Mouse (Mus musculus): ENCODE results near the gene Znhit2.
A peak's percentile ranks its signal among the peaks of the same experiment; 100 is the strongest.

DNA sequence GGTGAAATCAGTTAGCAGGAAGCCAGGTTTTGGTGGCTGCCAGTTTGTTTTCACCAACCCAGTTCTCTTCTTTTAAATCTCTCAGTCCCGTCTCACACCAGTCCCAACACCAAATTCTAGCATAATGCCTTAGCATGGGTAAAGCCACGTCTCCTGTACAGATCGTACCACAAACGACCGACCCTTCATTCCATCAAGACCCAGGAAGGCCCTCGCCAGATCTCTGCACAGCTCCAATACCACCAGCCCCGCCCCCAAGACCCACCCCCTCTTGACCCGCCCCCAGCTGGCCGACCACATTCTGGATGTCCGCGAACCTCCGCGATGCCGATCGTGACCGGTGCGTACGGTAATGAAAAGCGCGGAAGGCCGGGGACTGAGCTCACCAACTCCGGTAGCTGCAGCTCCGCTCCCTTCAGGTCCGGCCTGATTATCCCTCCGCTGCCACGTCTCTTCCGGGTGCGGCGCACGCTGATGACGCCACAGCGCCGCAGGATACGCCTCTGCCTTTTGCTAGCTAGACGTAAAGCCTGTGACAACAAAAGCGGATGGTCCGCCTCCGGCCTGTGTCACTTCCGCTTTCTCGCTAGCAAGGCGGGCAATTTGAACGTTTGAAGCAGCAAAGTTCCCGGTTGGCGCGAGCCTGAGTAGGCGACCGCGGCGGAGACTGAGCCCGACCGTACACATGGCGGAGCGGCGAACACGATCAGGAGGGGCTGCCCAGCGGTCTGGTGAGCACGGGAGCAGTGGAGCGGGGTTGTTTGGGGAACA lies 23.7 kb downstream of the Znhit2 start, which contains the start of the genes Zfpl1 and Cdca5:
- TF ChIP-seq CTCF (IDR thresholded peaks at IDR 0.05 in 2 of 3, conservative IDR thresholded peaks at IDR 0.05 in 1 of 3; ENCODE audit: control insufficient read depth in 1 of 3, insufficient read depth in 1 of 3, low read depth in 2 of 3, low read length in 3 of 3, poor library complexity in 1 of 3, severe bottlenecking in 1 of 3) = no peak
- TF ChIP-seq POLR2A (IDR thresholded peaks at IDR 0.05; ENCODE audit: control insufficient read depth in 1 of 2, insufficient read depth in 1 of 2, low read depth in 1 of 2, low read length in 2 of 2, poor library complexity in 1 of 2) = peak; percentile 74 to 83; a peak in 3 of 4 replicates
- TF ChIP-seq E2F4 (IDR thresholded peaks at IDR 0.05; ENCODE audit: borderline replicate concordance, low read depth, low read length) = peak; percentile 98
- no peak for TF ChIP-seq GATA1 (IDR thresholded peaks at IDR 0.05; ENCODE audit: low read depth, low read length)
- no peak for TF ChIP-seq POLR2AphosphoS5 (IDR thresholded peaks at IDR 0.05; ENCODE audit: borderline replicate concordance, low read depth, low read length)

All from MEL (cell line).